Mouse (Mus musculus): ENCODE data around the gene Galns. TPM values are rescaled to one million over a fixed set of nuclear protein-coding genes. Genes with fewer than 3 reads are reported as not detected.

Galns gene
- polyA plus RNA-seq, 1 experiment from 2014 or later = 9.0 TPM

DNA sequence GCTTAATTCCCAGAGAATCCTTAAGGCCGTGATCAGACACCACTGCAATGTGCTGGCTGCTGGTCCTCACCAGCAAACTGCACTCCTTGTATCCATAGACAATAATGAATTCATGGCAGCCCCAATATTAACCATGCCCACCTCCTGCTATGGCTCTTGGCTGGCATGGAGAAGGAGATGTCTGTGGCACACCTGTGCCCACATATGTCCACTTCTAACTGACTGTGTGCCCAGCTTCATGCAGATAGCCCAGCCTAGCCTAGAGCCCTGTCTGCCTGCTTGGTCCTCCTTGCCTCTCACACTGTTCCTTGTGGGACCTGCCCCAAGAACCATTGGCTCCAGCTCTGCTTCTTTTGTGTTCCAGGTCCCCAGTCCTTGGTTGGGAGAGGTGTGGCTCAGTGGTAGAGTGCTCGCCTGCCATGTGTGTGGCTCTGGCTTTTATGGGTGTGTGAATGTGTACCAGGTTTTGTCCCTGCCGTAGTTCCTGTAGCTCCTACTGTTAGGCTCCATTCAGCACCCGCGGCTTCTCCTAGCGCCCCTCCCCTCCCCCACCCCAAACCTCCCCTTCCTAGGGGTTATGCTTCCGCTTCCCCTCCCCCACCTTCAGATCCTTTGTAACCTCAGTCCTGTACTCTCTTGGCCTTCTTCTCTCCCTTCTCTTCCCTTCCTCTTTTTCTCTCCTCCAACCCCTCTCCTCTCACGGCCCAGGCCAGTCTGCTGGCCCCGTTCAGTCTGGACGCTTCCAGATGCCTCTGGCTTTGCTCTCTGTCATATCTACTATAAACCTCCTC is 53.8 kb downstream of the Galns start:
- Histone ChIP-seq H3K9me3 (no peaks in the 10 kb centered on the region), H3K4me1 (no peaks in the 10 kb centered on the region), H3K4me2 (no peak overlapping the region), H3K27ac (no peak overlapping the region), H3K9ac (no peak overlapping the region), H3K27me3 (replicated peaks) (no peaks in the 10 kb centered on the region), H3K36me3 (replicated peaks) (no peaks in the 10 kb centered on the region), H3K4me3 (no peak overlapping the region)
- ATAC-seq (replicated peaks) = no peak
- 47% methylated on average over 10 of the region's 10 CpGs for WGBS

DNA sequence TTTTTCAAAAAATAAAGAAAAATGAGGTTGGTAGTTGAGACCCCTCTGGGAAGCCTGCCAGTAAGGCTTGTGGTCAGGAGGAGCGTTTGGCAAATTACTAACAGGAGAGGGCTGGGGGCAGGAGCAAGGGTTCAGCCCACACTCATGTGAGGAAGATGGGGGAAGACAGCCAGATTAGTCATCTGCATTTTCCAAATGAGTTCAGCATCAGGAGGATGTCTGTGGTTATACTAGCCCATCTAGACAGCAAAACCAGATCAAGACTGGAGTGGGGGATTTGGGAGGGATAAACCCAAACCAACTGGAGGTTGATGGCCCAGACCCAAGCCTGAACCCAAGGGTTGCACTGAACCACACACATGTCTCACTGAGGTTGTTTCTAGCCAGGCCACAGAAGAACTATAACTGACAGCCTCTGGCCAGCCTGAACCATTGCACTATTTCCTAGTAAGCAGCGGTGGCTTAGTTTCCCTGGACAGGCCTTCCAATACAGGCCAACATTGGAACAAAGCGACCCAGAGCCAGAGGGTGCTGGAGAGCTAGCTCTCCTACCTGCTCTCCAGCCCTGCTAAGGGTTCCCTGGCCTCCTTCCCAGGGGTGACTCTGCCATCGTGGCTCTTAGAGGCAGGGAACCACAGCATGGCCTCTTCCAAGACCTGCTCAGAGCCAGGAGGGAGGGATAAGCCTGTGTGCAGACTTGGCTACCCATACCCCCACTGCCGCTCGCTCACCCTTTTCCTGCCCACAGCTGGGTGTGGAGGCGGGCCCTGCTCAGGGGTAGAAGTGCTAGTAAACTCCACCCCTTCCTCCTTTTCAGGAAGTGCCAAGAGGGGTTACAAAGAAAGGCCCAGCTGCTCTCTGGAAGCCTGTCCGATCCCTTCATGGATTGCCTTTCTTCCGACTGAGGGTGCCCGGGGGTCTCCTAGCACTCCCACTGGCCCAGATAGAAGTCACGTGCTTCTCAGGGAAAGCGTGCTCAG is 54.9 kb downstream of the Galns start:
- no peak overlapping the region for H3K9ac ChIP-seq
- no peak for ATAC-seq (replicated peaks)
- H3K9me3 ChIP-seq = no peaks in the 10 kb centered on the region
- WGBS = 65% methylated on average over 12 of the region's 12 CpGs
- no peak overlapping the region for H3K4me2 ChIP-seq
- H3K4me3 ChIP-seq = no peak overlapping the region
- peaks cover 6% of the 10 kb centered on the region for H3K27me3 ChIP-seq (replicated peaks)
- no peak overlapping the region for H3K27ac ChIP-seq
- H3K4me1 ChIP-seq = peaks cover under 1% of the 10 kb centered on the region; the same call in 1 of the 2 replicates
- no peaks in the 10 kb centered on the region for H3K36me3 ChIP-seq (replicated peaks)

DNA sequence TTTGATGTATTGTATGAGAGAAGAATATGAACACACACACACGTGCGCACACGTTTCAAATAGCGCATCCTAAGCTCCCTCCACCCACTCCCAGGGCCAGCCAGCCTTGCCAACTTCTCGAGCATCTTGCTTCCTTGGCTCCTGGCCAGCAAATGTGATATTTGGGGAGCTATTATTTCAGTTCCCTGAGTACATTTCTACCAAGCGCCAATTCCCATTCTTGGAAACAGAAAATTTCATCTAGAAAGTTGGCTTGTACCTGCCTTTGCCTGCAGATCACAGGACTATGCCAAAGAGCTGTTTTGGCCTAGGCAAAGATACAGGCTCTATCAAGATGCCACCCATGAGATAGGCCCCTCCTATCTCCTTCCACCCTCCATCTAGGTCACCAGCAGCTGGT is 56.5 kb downstream of the Galns start:
- Histone ChIP-seq H3K9ac (no peak overlapping the region), H3K36me3 (replicated peaks) (no peaks in the 10 kb centered on the region), H3K4me1 (peaks cover 14% of the 10 kb centered on the region), H3K4me2 (no peak overlapping the region), H3K27me3 (replicated peaks) (peaks cover 20% of the 10 kb centered on the region), H3K27ac (no peak overlapping the region), H3K4me3 (no peak overlapping the region), H3K9me3 (no peaks in the 10 kb centered on the region)
- no peak for ATAC-seq (replicated peaks)
- WGBS = 82% methylated on average over 6 of the region's 6 CpGs

DNA sequence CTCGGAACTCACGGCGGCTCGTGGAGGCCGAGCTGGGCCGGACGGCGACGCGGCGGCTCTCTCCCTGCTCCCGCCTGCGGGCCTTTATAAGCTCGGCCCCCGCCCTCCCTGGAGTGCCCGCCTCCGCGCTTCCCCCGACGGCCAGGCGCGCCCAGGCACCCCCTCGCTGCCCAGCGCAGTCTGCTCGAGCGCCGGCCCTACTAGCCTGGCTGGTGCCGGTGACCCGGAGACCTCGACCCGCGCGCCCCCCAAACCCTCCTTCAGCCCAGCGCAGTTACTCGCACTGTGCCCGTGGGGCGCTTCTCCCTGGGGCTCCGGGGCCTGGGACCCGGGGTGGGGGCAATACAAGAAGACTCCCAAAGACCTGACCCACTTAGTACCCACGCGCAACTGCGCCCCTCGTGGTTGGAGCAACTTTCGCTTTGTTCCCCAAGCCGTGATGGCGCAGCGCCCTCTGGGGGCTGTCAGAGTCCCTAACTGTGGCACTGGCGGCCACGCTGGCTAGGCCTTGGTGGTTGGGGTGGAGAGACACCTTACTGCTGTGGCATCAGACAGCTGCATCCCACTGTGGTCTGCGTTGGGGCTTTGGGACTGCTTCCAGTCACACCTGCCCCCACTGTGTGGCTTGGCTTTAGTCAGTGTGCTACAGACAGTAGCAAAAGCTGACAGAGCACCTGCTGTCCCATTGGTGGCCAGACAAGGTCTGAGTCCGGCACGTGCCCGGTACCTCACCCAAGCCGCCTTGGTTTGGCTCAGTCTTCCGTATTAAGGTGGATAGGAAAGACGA is 59.8 kb downstream of the Galns start, which contains the start of gene Piezo1:
Piezo1 (minus strand) TSS at position 65 of the 787 bp plus-strand sequence.
- peak; percentile 42; the same call in 1 of the 2 replicates for ATAC-seq (replicated peaks)
- H3K9me3 ChIP-seq = no peaks in the 10 kb centered on the region
- WGBS = 12% methylated on average over 56 of the region's 56 CpGs
- peak within 1 kb of the TSS; percentile 89 for H3K4me2 ChIP-seq
- peaks cover 32% of the 10 kb centered on the region for H3K27me3 ChIP-seq (replicated peaks)
- H3K36me3 ChIP-seq (replicated peaks) = no peaks in the 10 kb centered on the region
- no peak within 1 kb of the TSS for H3K27ac ChIP-seq
- H3K9ac ChIP-seq = peak within 1 kb of the TSS; percentile 46
- peak within 1 kb of the TSS; percentile 53 for H3K4me3 ChIP-seq
- peaks cover 14% of the 10 kb centered on the region for H3K4me1 ChIP-seq

DNA sequence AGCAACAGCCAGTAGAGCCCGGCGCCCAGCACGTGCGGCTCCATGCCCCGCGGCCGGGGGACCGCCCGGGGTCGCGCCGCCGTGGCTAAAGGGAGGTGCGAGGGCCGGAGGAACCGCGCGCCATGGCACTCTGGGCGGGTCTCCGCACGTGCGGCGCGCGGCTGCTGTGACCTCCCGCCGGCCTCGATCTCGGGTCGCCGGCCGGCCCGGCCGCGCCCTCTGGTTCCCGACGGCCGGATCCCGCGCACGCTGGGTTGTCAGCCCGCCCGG is 60.3 kb downstream of the Galns start:
- Histone ChIP-seq H3K36me3 (replicated peaks) (no peaks in the 10 kb centered on the region), H3K27me3 (replicated peaks) (peaks cover 32% of the 10 kb centered on the region), H3K4me3 (peak overlapping the region; percentile 53), H3K27ac (no peak overlapping the region), H3K4me1 (peaks cover 14% of the 10 kb centered on the region), H3K4me2 (peak overlapping the region; percentile 89), H3K9me3 (no peaks in the 10 kb centered on the region), H3K9ac (peak overlapping the region; percentile 46)
- WGBS = 0% methylated on average over 43 of the region's 43 CpGs
- ATAC-seq (replicated peaks) = no peak; the same call in 1 of the 2 replicates

DNA sequence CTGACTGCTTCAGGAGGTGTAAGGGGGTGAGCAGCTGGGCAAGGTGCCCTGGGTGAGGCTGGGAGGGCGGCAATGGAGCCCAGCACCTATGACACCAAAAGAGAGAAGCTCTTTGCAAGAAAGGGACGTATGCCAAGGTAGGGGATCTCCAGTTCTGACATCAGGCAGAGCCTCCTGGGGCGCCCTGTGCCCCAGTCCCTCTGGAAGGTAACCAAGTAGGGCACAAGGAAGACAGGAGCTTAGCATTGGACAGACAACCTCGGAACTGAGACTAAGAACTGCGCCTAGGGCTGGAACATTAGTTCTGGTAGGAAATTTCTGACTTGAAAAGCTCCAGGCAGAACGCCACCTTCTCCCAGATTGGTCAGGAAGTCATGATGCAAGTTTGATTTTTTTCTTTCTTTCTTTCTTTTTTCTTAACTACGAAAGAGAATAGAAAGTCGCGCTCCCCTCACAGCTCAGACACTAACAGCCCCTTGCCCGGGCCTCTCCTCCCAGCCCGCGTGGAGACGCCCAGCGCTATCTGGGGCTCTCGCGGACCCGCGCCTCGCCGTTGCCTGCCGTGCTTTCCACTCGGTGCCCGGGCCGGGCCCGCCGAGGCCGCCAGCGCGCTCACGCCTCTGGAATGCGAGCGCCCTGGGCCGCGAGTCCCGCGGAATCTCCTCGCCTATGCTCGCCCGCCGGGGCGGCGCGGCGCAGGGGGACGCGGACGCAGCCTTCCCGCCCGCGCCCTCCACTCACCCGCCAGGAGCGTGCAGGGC is 60.8 kb downstream of the Galns start:
- H3K36me3 ChIP-seq (replicated peaks) = no peaks in the 10 kb centered on the region
- peak overlapping the region; percentile 53 for H3K4me3 ChIP-seq
- H3K27ac ChIP-seq = no peak overlapping the region
- H3K4me2 ChIP-seq = peak overlapping the region; percentile 89
- H3K9me3 ChIP-seq = no peaks in the 10 kb centered on the region
- WGBS = 5% methylated on average over 48 of the region's 52 CpGs
- peak overlapping the region; percentile 46 for H3K9ac ChIP-seq
- H3K4me1 ChIP-seq = peaks cover 14% of the 10 kb centered on the region
- ATAC-seq (replicated peaks) = peak; percentile 58; the same call in 1 of the 2 replicates
- H3K27me3 ChIP-seq (replicated peaks) = peaks cover 32% of the 10 kb centered on the region

DNA sequence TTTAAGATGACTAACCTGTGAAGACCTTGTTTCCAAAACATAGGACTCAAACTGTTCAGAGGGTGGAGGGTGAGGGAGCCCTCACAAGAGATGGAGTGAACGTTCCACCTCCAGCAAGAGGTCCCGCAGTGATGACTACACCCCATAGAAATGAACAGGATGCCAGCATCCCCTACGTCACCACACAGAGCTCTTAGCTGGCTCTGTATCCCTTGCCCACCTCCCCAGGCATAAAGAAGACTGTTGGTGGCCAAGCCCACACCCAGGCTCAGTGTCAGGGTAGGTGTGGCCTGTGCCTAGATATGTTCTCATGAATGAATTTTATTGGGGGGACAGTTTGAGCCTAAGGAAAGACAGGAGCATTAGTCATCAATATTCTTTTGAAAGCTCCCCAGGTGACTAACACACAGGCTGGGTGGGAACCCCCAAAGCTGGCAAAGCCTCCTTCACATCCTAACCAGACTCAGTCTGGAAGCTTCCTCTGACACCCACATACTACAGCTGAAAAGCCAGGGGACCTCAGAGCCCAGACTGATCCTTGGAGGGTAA is 62.3 kb downstream of the Galns start:
- Histone ChIP-seq H3K27me3 (replicated peaks) (peaks cover 32% of the 10 kb centered on the region), H3K27ac (no peak overlapping the region), H3K4me2 (no peak overlapping the region), H3K4me3 (no peak overlapping the region), H3K36me3 (replicated peaks) (no peaks in the 10 kb centered on the region), H3K9ac (peak overlapping the region; percentile 5; the same call in 1 of the 2 replicates), H3K4me1 (peaks cover 14% of the 10 kb centered on the region), H3K9me3 (no peaks in the 10 kb centered on the region)
- WGBS = 72% methylated on average over 3 of the region's 3 CpGs
- no peak for ATAC-seq (replicated peaks)

DNA sequence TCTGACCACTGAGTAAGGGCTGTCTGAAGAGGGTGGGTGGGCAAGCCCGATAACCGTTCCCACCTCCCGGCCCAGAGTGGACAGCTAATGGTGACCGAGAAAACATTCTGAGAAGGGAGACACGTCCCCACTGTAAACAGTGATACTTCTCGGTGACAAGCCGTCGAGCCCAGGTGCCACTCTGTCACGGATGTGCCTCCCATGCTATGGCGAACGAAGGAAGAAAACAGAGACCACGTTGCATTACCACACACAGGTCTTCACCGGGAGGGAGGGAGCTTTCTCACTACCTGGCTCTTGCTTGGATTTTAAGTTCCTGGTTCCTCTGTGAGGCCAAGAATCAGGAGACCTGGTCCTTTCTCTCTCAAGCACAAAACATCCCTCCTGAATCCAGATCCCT is 62.9 kb downstream of the Galns start:
- H3K4me3 ChIP-seq = no peak overlapping the region
- peaks cover 32% of the 10 kb centered on the region for H3K27me3 ChIP-seq (replicated peaks)
- H3K9me3 ChIP-seq = no peaks in the 10 kb centered on the region
- H3K9ac ChIP-seq = no peak overlapping the region
- ATAC-seq (replicated peaks) = no peak
- H3K27ac ChIP-seq = no peak overlapping the region
- H3K4me1 ChIP-seq = peaks cover 14% of the 10 kb centered on the region
- H3K36me3 ChIP-seq (replicated peaks) = no peaks in the 10 kb centered on the region
- WGBS = 72% methylated on average over 13 of the region's 13 CpGs
- H3K4me2 ChIP-seq = no peak overlapping the region

DNA sequence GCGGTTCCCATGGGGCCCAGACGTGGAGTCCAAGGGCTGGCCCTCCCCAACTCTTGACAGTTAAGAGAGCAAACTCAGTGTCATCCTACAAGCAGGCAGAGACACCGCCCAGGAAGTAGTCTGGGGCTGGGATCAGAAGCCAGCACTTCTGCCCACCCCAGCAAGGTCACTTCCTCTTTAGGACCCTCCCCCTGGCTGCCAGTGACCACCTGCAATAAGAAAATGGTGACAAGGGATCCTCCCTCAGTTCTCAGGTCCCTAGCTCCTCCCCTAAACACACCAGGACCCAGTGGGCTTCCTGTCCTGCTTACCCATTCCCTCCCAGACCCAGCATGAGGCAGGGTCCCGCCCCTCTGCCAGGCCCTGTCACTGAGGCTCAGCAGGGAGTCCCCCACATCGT is 63.4 kb downstream of the Galns start:
- Histone ChIP-seq H3K4me3 (no peak overlapping the region), H3K27ac (no peak overlapping the region), H3K9ac (no peak overlapping the region), H3K4me2 (no peak overlapping the region), H3K36me3 (replicated peaks) (no peaks in the 10 kb centered on the region), H3K9me3 (no peaks in the 10 kb centered on the region), H3K27me3 (replicated peaks) (peaks cover 32% of the 10 kb centered on the region), H3K4me1 (peaks cover 14% of the 10 kb centered on the region)
- WGBS = 42% methylated on average over 5 of the region's 5 CpGs
- ATAC-seq (replicated peaks) = no peak

DNA sequence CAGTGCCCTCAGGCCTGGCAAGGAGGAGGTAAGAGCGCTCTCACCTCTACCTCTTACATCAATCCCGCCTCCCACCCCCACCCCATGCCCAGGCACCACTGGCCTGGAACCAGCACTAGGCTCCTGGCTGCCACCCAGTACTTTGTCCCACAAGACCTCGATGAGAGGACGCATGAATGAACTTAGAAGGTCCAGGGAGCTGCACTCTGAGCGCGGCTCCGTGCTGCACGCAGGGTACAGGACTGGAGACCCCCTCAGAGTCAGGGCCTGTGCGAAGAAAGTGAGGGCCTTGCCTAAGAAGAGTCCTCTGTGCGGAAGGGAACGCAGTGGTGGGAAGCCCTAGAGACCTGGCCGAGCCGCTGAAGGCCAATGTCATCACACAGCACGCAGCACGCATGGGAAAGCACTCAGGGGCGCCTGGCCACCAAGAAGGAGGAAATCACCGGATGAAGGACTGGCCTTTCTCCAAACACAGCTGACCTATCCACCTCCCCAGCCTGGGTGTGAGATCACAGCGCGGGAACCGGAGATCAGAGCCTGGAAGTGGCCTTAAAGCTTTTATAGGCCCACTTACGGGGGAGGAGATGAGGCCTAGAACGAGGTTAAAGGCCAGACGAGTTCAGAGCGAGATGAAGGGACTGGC is 64.3 kb downstream of the Galns start:
- H3K9ac ChIP-seq = no peak overlapping the region
- WGBS = 69% methylated on average over 24 of the region's 24 CpGs
- no peak overlapping the region for H3K4me2 ChIP-seq
- peaks cover 14% of the 10 kb centered on the region for H3K4me1 ChIP-seq
- no peaks in the 10 kb centered on the region for H3K9me3 ChIP-seq
- H3K27me3 ChIP-seq (replicated peaks) = peaks cover 32% of the 10 kb centered on the region
- H3K36me3 ChIP-seq (replicated peaks) = no peaks in the 10 kb centered on the region
- no peak overlapping the region for H3K27ac ChIP-seq
- ATAC-seq (replicated peaks) = no peak
- no peak overlapping the region for H3K4me3 ChIP-seq

Measured in midbrain, embryonic 15.5 days (tissue).